Mouse (Mus musculus): ENCODE measurements around the gene Spint1.

The Spint1 gene

DNA sequence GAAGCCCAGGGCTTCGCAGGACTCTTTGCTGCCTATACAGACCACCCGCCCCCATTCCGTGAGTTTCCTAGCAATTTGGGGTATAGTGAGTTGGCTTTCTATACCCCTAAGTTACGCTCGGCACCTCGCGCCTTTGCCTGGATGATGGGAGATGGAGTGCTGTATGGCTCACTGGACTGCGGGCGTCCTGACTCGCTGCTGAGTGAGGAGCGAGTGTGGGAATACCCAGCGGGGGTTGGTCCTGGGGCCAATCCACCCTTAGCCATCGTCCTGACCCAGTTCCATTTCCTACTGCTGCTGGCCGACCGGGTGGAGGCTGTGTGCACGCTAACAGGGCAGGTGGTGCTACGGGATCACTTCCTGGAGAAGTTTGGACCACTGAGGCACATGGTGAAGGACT is 56.1 kb downstream of the Spint1 start:
- no peak for DNase-seq (ENCODE audit: inconsistent ontology term)

DNA sequence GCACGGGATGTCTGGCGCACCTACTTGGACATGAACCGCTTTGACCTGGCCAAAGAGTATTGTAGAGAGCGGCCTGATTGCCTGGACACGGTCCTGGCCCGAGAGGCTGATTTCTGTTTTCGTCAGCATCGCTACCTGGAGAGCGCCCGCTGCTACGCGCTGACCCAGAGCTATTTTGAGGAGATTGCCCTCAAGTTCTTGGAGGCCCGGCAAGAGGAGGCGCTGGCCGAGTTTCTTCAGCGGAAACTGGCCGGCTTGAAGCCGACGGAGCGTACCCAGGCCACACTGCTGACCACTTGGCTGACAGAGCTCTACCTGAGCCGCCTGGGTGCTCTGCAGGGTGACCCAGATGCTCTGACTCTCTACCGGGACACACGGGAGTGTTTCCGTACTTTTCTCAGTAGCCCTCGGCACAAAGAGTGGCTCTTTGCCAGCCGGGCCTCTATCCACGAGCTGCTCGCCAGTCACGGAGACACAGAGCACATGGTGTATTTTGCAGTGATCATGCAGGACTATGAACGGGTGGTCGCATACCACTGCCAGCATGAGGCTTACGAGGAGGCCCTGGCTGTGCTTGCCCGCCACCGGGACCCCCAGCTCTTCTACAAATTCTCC is 56.7 kb downstream of the Spint1 start:
- no peak for DNase-seq (ENCODE audit: inconsistent ontology term)

DNA sequence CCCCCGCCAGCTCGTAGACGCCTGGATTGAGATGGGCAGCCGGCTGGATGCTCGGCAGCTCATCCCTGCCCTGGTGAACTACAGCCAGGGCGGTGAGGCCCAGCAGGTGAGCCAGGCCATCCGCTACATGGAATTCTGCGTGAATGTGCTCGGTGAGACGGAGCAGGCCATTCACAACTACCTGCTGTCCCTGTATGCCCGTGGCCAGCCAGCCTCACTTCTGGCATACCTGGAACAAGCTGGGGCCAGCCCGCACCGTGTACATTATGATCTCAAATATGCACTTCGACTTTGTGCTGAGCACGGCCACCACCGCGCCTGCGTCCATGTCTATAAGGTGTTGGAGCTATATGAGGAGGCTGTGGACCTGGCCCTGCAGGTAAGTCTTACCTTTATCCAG is 57.2 kb downstream of the Spint1 start:
- no peak for DNase-seq (ENCODE audit: inconsistent ontology term)

DNA sequence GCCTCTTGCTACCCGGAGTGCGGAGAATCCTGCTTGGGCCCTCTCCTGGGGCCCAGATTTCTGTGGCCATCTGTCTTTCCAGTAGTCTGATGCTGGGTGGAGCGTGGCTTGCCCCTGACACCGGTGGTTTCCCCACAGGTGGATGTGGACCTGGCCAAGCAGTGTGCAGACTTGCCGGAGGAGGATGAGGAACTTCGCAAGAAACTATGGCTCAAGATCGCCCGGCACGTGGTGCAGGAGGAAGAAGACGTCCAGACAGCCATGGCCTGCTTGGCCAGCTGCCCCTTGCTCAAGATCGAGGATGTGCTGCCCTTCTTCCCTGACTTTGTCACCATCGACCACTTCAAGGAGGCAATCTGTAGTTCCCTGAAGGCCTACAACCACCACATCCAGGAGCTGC is 59.6 kb downstream of the Spint1 start:
- no peak for DNase-seq (ENCODE audit: inconsistent ontology term)

DNA sequence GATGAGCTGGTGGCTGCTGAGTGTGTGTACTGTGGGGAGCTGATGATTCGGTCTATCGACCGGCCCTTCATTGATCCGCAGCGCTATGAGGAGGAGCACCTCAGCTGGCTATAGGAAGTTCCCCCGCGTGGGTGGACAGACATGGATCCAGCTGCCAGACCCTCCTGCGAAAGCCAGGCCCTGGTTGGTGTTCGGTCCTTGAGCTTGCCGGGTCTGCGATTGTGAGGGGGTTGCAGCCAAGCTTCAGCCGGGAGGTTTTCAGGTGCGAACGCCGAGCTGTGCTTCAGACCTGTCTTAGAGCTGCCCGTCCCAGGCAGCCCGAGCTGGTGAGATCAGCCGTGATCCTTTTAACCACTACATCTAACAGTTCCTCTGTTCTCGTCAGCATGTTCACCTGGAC is 60.3 kb downstream of the Spint1 start:
- DNase-seq (ENCODE audit: inconsistent ontology term) = no peak

DNA sequence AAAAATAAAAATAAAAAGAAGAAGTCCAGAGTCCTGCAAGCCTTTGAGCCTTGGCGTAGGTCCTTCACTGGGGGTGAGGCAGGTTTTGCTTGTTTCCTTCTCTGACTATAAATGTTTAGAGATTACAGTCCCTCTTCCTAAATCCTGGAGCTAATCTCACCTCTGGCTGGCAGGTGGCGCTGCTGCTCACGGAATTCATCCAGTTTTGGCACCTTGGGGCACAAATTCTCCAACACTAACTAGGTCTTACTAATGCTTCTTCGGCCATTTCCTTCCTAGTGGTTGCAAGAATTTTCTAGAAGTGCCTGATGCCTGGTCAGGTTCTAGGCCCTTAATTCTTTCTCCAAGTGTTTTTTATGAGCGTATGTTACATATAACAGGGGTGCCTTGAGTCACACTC is 61.2 kb downstream of the Spint1 start:
- peak; percentile 54 for DNase-seq (ENCODE audit: inconsistent ontology term)

DNA sequence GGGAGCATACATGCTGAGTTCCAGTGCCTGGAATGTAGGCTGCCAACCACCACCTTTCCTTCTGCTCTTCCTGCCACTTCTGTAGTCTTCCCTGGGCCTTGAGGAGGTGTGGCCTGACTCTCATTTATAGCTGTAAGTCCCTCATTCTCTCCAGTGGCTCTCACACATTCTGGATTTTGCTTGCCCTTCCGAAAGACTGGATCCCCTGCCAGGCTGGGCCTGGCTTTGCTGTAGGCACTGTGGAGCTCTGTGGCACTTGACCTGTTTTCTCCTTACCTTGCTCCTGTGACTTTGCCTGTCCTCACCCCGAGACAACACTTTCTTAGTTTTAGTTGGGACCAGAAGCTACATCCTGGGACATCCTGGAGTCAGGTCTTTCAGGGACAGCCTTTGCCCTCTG is 61.7 kb downstream of the Spint1 start:
- DNase-seq (ENCODE audit: inconsistent ontology term) = no peak
